Mouse (Mus musculus): ENCODE results near the gene C2cd6. TPM values are rescaled to one million over a fixed set of nuclear protein-coding genes. Genes with fewer than 3 reads are reported as not detected.

C2cd6 gene
- 80.0 and 90.1 TPM in 2 replicates for polyA plus RNA-seq (2012; rRNA removed)

DNA sequence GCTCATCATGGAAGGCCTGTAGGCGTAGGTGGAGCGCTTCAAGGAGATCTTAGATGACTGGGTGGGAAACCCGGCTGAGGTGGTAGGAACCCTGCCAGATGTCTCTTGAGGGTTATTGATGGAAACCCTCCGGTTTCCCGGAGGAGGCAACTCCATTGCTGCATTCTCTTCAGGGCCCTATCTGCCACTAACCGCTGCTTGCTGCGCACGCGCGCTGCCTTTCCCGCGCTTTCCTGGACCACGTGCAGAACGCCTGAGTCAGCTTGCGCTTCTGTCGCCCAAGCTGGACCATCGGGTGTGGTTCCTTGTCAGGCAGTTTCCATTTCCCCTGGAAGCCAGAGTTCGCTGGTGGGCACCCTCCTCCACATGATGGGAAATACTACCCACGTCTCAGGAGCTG, at the start of gene C2cd6:
Gene C2cd6 (minus strand): TSS at position 196 of the 400 bp plus-strand sequence.
- TF ChIP-seq CTCF (IDR thresholded peaks at IDR 0.05; ENCODE audit: control insufficient read depth, insufficient read depth, insufficient replicate concordance, low read depth, low read length) (no peak), POLR2A (IDR thresholded peaks at IDR 0.05; ENCODE audit: control insufficient read depth, low read depth, low read length) (peak; percentile 71; the same call in 1 of the 2 replicates)
- Histone ChIP-seq H3K27me3 (ENCODE audit: control insufficient read depth, insufficient read depth, low read length) (no peaks in the 10 kb centered on the region), H3K27ac (ENCODE audit: control insufficient read depth, insufficient read depth, low read depth, low read length) (peak within 1 kb of the TSS; percentile 97), H3K4me3 (ENCODE audit: control insufficient read depth, low read depth, low read length) (peak within 1 kb of the TSS; percentile 97), H3K36me3 (ENCODE audit: control insufficient read depth, insufficient read depth, low read length) (peaks cover 1% of the 10 kb centered on the region; the same call in 1 of the 2 replicates), H3K4me1 (ENCODE audit: control insufficient read depth, insufficient read depth, low read length) (peaks cover 2% of the 10 kb centered on the region)

DNA sequence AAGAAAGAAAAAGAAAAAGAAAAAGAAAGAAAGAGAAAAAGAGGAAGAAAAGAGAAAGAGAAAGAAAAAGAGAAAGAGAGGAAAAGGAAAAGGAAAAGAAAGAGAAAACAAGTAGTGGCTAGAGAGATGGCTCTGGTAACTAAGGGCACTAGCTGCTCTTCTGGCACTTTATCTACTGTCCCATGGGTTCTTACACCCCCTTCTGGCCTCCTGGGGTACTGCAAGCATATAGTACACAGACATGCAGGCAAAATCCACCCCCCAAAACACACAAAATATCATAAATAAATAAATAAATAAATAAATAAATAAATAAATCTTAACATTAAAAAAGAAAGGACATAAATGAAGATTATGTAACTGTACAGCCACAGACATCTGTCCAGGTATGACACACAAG, 48.1 kb upstream of the C2cd6 start:
- Histone ChIP-seq H3K36me3 (ENCODE audit: control insufficient read depth, insufficient read depth, low read length) (no peaks in the 10 kb centered on the region), H3K27me3 (ENCODE audit: control insufficient read depth, insufficient read depth, low read length) (no peaks in the 10 kb centered on the region), H3K27ac (ENCODE audit: control insufficient read depth, insufficient read depth, low read depth, low read length) (no peak overlapping the region), H3K4me1 (ENCODE audit: control insufficient read depth, insufficient read depth, low read length) (no peaks in the 10 kb centered on the region), H3K4me3 (ENCODE audit: control insufficient read depth, low read depth, low read length) (no peak overlapping the region)
- TF ChIP-seq POLR2A (IDR thresholded peaks at IDR 0.05; ENCODE audit: control insufficient read depth, low read depth, low read length) = no peak
- peak; percentile 22; the same call in 1 of the 2 replicates for TF ChIP-seq CTCF (IDR thresholded peaks at IDR 0.05; ENCODE audit: control insufficient read depth, insufficient read depth, insufficient replicate concordance, low read depth, low read length)

DNA sequence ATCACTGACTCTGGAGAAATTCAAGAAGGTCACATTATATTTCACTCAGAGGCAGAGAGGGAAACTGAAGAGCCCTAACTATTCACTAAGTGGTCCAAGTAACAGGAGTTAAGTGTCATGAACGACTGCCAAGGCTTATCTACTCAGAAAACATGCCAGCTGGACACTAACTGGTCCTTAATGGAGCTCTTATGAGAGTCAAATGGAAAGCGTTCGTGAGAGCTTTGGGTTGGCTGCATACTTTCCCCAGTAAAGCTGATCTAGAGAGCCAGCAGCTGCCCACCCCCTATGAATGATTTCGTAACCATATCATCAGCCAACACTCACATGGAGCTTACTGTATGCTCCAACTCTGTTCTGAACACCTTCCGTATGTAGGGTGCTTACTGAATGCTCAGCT, 39.7 kb upstream of the C2cd6 start:
- Histone ChIP-seq H3K36me3 (ENCODE audit: control insufficient read depth, insufficient read depth, low read length) (no peaks in the 10 kb centered on the region), H3K4me1 (ENCODE audit: control insufficient read depth, insufficient read depth, low read length) (no peaks in the 10 kb centered on the region), H3K27me3 (ENCODE audit: control insufficient read depth, insufficient read depth, low read length) (no peaks in the 10 kb centered on the region), H3K27ac (ENCODE audit: control insufficient read depth, insufficient read depth, low read depth, low read length) (no peak overlapping the region), H3K4me3 (ENCODE audit: control insufficient read depth, low read depth, low read length) (no peak overlapping the region)
- no peak for TF ChIP-seq CTCF (IDR thresholded peaks at IDR 0.05; ENCODE audit: control insufficient read depth, insufficient read depth, insufficient replicate concordance, low read depth, low read length)
- TF ChIP-seq POLR2A (IDR thresholded peaks at IDR 0.05; ENCODE audit: control insufficient read depth, low read depth, low read length) = no peak

DNA sequence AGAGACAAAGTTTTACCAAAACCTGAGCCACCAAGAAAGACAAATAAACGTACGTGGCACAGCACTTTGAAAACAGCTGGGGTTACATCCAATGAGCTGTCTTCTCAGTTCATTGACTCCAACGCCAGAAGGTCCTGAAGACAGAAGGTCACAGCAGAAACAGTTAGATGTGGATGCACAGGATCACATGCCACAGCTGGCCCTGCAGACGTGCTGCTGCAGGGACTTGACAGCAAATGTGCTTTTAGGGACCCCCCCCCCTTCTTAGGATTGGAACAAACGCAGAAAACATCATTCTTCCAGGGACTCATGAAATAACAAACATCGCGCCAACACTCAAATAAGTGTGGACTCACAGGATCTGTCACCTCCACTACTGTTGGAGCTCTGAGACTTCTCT, 34.2 kb upstream of the C2cd6 start:
- Histone ChIP-seq H3K4me1 (ENCODE audit: control insufficient read depth, insufficient read depth, low read length) (no peaks in the 10 kb centered on the region), H3K27ac (ENCODE audit: control insufficient read depth, insufficient read depth, low read depth, low read length) (no peak overlapping the region), H3K27me3 (ENCODE audit: control insufficient read depth, insufficient read depth, low read length) (no peaks in the 10 kb centered on the region), H3K36me3 (ENCODE audit: control insufficient read depth, insufficient read depth, low read length) (no peaks in the 10 kb centered on the region), H3K4me3 (ENCODE audit: control insufficient read depth, low read depth, low read length) (no peak overlapping the region)
- TF ChIP-seq POLR2A (IDR thresholded peaks at IDR 0.05; ENCODE audit: control insufficient read depth, low read depth, low read length) = no peak
- no peak for TF ChIP-seq CTCF (IDR thresholded peaks at IDR 0.05; ENCODE audit: control insufficient read depth, insufficient read depth, insufficient replicate concordance, low read depth, low read length)

DNA sequence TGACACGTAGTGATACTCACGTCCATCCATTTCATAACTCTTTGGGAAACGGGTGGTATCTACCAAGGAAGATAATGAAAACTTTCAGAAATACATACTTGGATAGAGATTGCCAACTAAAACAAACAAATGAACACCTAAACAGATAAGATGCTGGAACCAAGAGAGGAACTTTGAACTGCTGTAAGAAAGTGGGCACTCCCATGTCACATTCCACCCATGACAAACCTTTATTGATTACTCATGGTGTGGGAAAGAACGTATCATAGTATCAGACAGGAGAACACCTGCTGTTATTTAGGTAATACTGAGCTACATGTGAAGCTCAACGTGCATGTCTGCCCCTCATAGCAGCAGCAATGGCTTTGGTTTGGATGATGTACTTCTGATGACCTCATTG, 30.9 kb upstream of the C2cd6 start:
- H3K4me1 ChIP-seq (ENCODE audit: control insufficient read depth, insufficient read depth, low read length) = no peaks in the 10 kb centered on the region
- TF ChIP-seq POLR2A (IDR thresholded peaks at IDR 0.05; ENCODE audit: control insufficient read depth, low read depth, low read length) = no peak
- H3K4me3 ChIP-seq (ENCODE audit: control insufficient read depth, low read depth, low read length) = no peak overlapping the region

DNA sequence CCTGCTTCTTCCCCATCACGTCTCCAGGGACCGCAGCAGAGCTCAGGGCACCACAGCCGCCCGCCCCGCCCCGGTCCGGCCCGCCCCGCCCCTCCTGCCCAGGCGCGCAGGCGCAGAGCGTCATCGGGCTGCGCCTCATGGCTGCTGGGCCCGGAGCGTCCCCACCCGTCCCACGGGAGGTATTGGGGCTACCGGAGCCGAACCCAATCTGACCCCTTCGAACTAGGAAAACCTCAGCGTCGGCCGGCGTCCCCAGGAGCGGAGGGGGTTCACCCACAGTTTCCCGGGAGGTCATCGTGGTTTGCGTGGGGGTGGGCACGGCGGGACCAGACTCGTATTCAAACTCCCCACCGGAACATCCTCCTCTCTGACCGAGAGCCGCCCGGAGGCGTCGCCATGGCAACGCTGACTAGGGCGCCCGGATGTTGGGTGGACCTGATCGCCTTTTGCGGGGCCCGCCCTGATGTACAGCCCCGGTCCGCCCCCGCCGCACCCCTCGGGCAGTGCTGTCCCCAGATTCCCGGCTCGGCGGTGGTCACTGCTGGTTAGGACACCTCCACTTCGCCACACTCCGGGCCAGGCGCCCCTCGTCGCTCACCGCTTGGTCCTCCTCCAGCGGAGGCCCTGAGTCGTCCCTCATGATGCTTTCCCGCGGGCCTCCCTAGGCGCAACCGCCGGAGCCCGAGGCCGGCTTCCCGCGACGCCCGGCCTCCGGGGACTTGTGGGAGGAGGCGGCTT, 25.2 kb upstream of the C2cd6 start, which contains the start of gene Tmem237:
Gene Tmem237 (minus strand): TSS at position 689 of the 738 bp plus-strand sequence.
- peaks cover 2% of the 10 kb centered on the region; the same call in 1 of the 2 replicates for H3K4me1 ChIP-seq (ENCODE audit: control insufficient read depth, insufficient read depth, low read length)
- peak; percentile 86 for TF ChIP-seq POLR2A (IDR thresholded peaks at IDR 0.05; ENCODE audit: control insufficient read depth, low read depth, low read length)
- no peak for TF ChIP-seq CTCF (IDR thresholded peaks at IDR 0.05; ENCODE audit: control insufficient read depth, insufficient read depth, insufficient replicate concordance, low read depth, low read length)
- H3K4me3 ChIP-seq (ENCODE audit: control insufficient read depth, low read depth, low read length) = peak within 1 kb of the TSS; percentile 97
- no peaks in the 10 kb centered on the region for H3K27me3 ChIP-seq (ENCODE audit: control insufficient read depth, insufficient read depth, low read length)
- no peaks in the 10 kb centered on the region; the same call in 1 of the 2 replicates for H3K36me3 ChIP-seq (ENCODE audit: control insufficient read depth, insufficient read depth, low read length)
- peak within 1 kb of the TSS; percentile 93 for H3K27ac ChIP-seq (ENCODE audit: control insufficient read depth, insufficient read depth, low read depth, low read length)

More for the DNA sequence above, 30.9 kb upstream of the C2cd6 start:
- H3K27ac ChIP-seq (ENCODE audit: control insufficient read depth, insufficient read depth, low read depth, low read length) = no peak overlapping the region
- no peaks in the 10 kb centered on the region for H3K36me3 ChIP-seq (ENCODE audit: control insufficient read depth, insufficient read depth, low read length)
- H3K27me3 ChIP-seq (ENCODE audit: control insufficient read depth, insufficient read depth, low read length) = no peaks in the 10 kb centered on the region

DNA sequence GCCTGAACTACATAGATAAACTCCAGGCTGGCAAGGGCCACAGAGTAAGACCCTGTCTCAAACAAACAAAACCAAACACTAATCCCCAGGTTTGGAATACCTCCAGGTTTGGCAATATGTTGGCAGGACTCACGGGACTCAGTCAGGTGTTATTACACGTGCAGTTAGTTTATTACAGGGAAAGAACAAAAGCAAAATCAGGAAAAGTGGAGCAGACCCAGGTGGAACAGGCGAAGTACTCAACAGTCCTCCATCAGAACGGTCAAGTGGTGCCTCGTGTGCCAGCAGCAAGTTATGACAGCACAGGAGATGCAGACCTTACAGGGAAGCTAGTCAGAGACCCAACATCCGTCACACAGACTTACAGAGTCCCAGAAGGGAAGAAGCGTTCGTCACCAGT, 15.8 kb upstream of the C2cd6 start:
- no peak for TF ChIP-seq CTCF (IDR thresholded peaks at IDR 0.05; ENCODE audit: control insufficient read depth, insufficient read depth, insufficient replicate concordance, low read depth, low read length)
- TF ChIP-seq POLR2A (IDR thresholded peaks at IDR 0.05; ENCODE audit: control insufficient read depth, low read depth, low read length) = no peak
- Histone ChIP-seq H3K4me3 (ENCODE audit: control insufficient read depth, low read depth, low read length) (no peak overlapping the region), H3K27ac (ENCODE audit: control insufficient read depth, insufficient read depth, low read depth, low read length) (no peak overlapping the region), H3K4me1 (ENCODE audit: control insufficient read depth, insufficient read depth, low read length) (no peaks in the 10 kb centered on the region), H3K36me3 (ENCODE audit: control insufficient read depth, insufficient read depth, low read length) (peaks cover 3% of the 10 kb centered on the region), H3K27me3 (ENCODE audit: control insufficient read depth, insufficient read depth, low read length) (no peaks in the 10 kb centered on the region)

All from testis, adult 2 months (tissue).